Comparison of ENCODE assay signal across 29 mouse cellular contexts in genomic region chr10:28159716-28160115, GRCm38 (mm10).
DNase-seq lines count a peak whose midpoint lies in the region; ATAC-seq and TF ChIP-seq lines count a peak whose summit lies in the region.
"Had no signal": no experiment of that assay in that cellular context is flagged by ENCODE, and none has a peak within 500 bp of the region (broad histone marks: within the 10 kb centered on the region; RNA-seq: fewer than 3 reads in every experiment).

No protein-coding gene starts in this region.

- TF ChIP-seq CTCF in brain, embryonic 14.5 days (IDR thresholded peaks at IDR 0.05; ENCODE audit: borderline replicate concordance, extremely low read depth, insufficient read depth, insufficient read length), result no peak

- H3K4me3 ChIP-seq in forebrain, embryonic 16.5 days (replicated peaks; ENCODE audit: low read length), result no peak overlapping the region
- H3K4me3 ChIP-seq in forebrain, embryonic 11.5 days (ENCODE audit: low read depth, low read length), result no peak overlapping the region
- H3K4me3 ChIP-seq: embryonic facial prominence, embryonic 10.5 days; embryonic facial prominence, embryonic 13.5 days; erythroblast, embryonic 14.5 days; heart, embryonic 12.5 days; heart, embryonic 15.5 days; hindbrain, embryonic 15.5 days; intestine, embryonic 15.5 days had no signal

- no peak for TF ChIP-seq POLR2A in brain, embryonic 14.5 days (IDR thresholded peaks at IDR 0.05; ENCODE audit: borderline replicate concordance, extremely low read depth, insufficient read depth, insufficient read length, poor library complexity, severe bottlenecking)

- H3K36me3 ChIP-seq in forebrain, embryonic 16.5 days (ENCODE audit: control insufficient read depth, insufficient read depth), result no peaks in the 10 kb centered on the region
- no peaks in the 10 kb centered on the region for H3K36me3 ChIP-seq in forebrain, embryonic 11.5 days (ENCODE audit: control insufficient read depth, insufficient read depth, low read length)
- H3K36me3 ChIP-seq: embryonic facial prominence, embryonic 10.5 days; embryonic facial prominence, embryonic 13.5 days; G1E; heart, embryonic 12.5 days; heart, embryonic 15.5 days; hindbrain, embryonic 15.5 days; intestine, embryonic 15.5 days had no signal

- no peak overlapping the region for H3K27ac ChIP-seq in forebrain, embryonic 16.5 days (ENCODE audit: low read length)
- H3K27ac ChIP-seq in forebrain, embryonic 11.5 days (ENCODE audit: low read depth, low read length), result no peak overlapping the region
- H3K27ac ChIP-seq: embryonic facial prominence, embryonic 10.5 days; embryonic facial prominence, embryonic 13.5 days; heart, embryonic 15.5 days; hindbrain, embryonic 15.5 days; intestine, embryonic 15.5 days had no signal

- no peaks in the 10 kb centered on the region for H3K9me3 ChIP-seq in forebrain, embryonic 16.5 days (ENCODE audit: control insufficient read depth, low read length)
- H3K9me3 ChIP-seq in forebrain, embryonic 11.5 days (ENCODE audit: control insufficient read depth, low read length), result no peaks in the 10 kb centered on the region
- H3K9me3 ChIP-seq: embryonic facial prominence, embryonic 10.5 days; embryonic facial prominence, embryonic 13.5 days; G1E; heart, embryonic 12.5 days; heart, embryonic 15.5 days; hindbrain, embryonic 15.5 days; intestine, embryonic 15.5 days had no signal

- no peak overlapping the region for H3K9ac ChIP-seq in forebrain, embryonic 16.5 days (replicated peaks; ENCODE audit: low read depth, low read length)
- no peak overlapping the region for H3K9ac ChIP-seq in forebrain, embryonic 11.5 days (ENCODE audit: low read length)
- H3K9ac ChIP-seq: embryonic facial prominence, embryonic 13.5 days; heart, embryonic 12.5 days; heart, embryonic 15.5 days; hindbrain, embryonic 15.5 days; intestine, embryonic 15.5 days had no signal

- peak; percentile 29 to 36 for DNase-seq in cerebellum, postnatal 14 days
- DNase-seq in cerebellum, adult 11-12 months, result no peak
- no peak for DNase-seq in forebrain, embryonic 11.5 days (ENCODE audit: low spot score)
- DNase-seq in brain, embryonic 14.5 days (ENCODE audit: low read depth), result peak; percentile 85
- no peak for DNase-seq in heart, postnatal 4 days
- DNase-seq: adrenal gland, postnatal 10 days; adrenal gland, postnatal 36 days; B cell, adult 2 months; cerebellum, adult 11 months; cerebellum, adult 8-10 months; cerebellum, postnatal 25 days; embryo, embryonic 11 days; gastrocnemius, postnatal 25 days; heart, adult 18-20 months; heart, postnatal 10 days; heart, postnatal 36 days; kidney, adult 11 months; kidney, adult 8-10 months had no signal

- no peak overlapping the region for H3K4me2 ChIP-seq in forebrain, embryonic 16.5 days (ENCODE audit: low read length)
- no peak overlapping the region for H3K4me2 ChIP-seq in forebrain, embryonic 11.5 days (ENCODE audit: low read depth, low read length, severe bottlenecking)
- H3K4me2 ChIP-seq: embryonic facial prominence, embryonic 13.5 days; heart, embryonic 12.5 days; heart, embryonic 15.5 days; hindbrain, embryonic 15.5 days; intestine, embryonic 15.5 days had no signal

- 58% methylated on average over 4 of the region's 4 CpGs for WGBS in forebrain, embryonic 16.5 days
- whole genome bisulfite sequencing in forebrain, embryonic 11.5 days, result 96% methylated on average over 4 of the region's 4 CpGs

- peak; percentile 43 for ATAC-seq in forebrain, embryonic 16.5 days
- ATAC-seq in forebrain, embryonic 11.5 days (replicated peaks; ENCODE audit: low FRiP score), result no peak
- ATAC-seq: intestine, embryonic 15.5 days; Patski had no signal

- H3K4me1 ChIP-seq in forebrain, embryonic 16.5 days (replicated peaks; ENCODE audit: control insufficient read depth, insufficient read depth, low read length), result peaks cover 23% of the 10 kb centered on the region
- no peaks in the 10 kb centered on the region for H3K4me1 ChIP-seq in forebrain, embryonic 11.5 days (replicated peaks; ENCODE audit: control insufficient read depth, insufficient read depth, low read length)
- H3K4me1 ChIP-seq: intestine, embryonic 15.5 days had no signal

- H3K27me3 ChIP-seq in forebrain, embryonic 16.5 days (replicated peaks; ENCODE audit: control insufficient read depth, insufficient read depth, low read length), result no peaks in the 10 kb centered on the region
- no peaks in the 10 kb centered on the region for H3K27me3 ChIP-seq in forebrain, embryonic 11.5 days (ENCODE audit: control insufficient read depth, insufficient read depth, low read length)
- H3K27me3 ChIP-seq: CH12.LX; embryonic facial prominence, embryonic 13.5 days; heart, embryonic 12.5 days; heart, embryonic 15.5 days; hindbrain, embryonic 15.5 days; intestine, embryonic 15.5 days; Patski had no signal

Comparison
In these comparisons a context has a peak if more than half of its experiments do, and no peak if none do; other contexts are left out.
1. DNase-seq: peak in cerebellum, postnatal 14 days (2 of 2) and brain, embryonic 14.5 days (single experiment); none in cerebellum, adult 11-12 months (single experiment), forebrain, embryonic 11.5 days (single experiment) and heart, postnatal 4 days (single experiment).